Mouse (Mus musculus) liver, adult 2 months (tissue): Measurements from ENCODE around the gene Frem2. TPM values are rescaled to one million over a fixed set of nuclear protein-coding genes. Genes with fewer than 3 reads are reported as not detected.

Experiments used
- DNase-seq: peaks from one replicate; pipeline ENCODE4 v3.0.0-alpha.2; 2011; ENCODE audit warnings: low read depth, low spot score; ENCODE audit errors: extremely low read depth
- H3K27ac ChIP-seq: fragments of 200-500 bp; replicated peaks from 2 replicates; pipeline ENCODE4 v1.5.1; 2012; ENCODE audit warnings: low read depth, mild to moderate bottlenecking, control low read depth, inconsistent platforms, low read length; ENCODE audit not compliant: insufficient read depth
- H3K27me3 ChIP-seq: fragments of 200-500 bp; 2 replicates; pipeline ENCODE4 v1.6.1; 2012; ENCODE audit warnings: mild to moderate bottlenecking, moderate library complexity, low read length, inconsistent platforms; ENCODE audit not compliant: control insufficient read depth, insufficient read depth
- H3K36me3 ChIP-seq: fragments of 200-500 bp; 2 replicates; pipeline ENCODE4 v1.6.1; 2012; ENCODE audit warnings: low read length, inconsistent platforms; ENCODE audit not compliant: control insufficient read depth, insufficient read depth
- H3K4me1 ChIP-seq: fragments of 200-500 bp; 2 replicates; pipeline ENCODE4 v1.6.1; 2011; ENCODE audit warnings: low read length; ENCODE audit not compliant: control insufficient read depth, insufficient read depth
- H3K4me3 ChIP-seq: fragments of 200-500 bp; 2 replicates; pipeline ENCODE4 v1.5.1; 2011; ENCODE audit warnings: low read depth, mild to moderate bottlenecking, control low read depth, low read length, moderate library complexity; ENCODE audit not compliant: insufficient read depth
- H3K79me2 ChIP-seq: fragments of 200-500 bp; 2 replicates; pipeline ENCODE4 v1.6.1; 2012; ENCODE audit warnings: inconsistent platforms, mild to moderate bottlenecking, low read length, moderate library complexity; ENCODE audit not compliant: control insufficient read depth, insufficient read depth
- H3K9ac ChIP-seq: fragments of 200-500 bp; 2 replicates; pipeline ENCODE4 v1.6.1; 2012; ENCODE audit warnings: low read depth, mild to moderate bottlenecking, control low read depth, inconsistent platforms, low read length
- CTCF ChIP-seq: fragments of 200-500 bp; IDR thresholded peaks from 2 replicates; pipeline ENCODE4 v1.5.1; 2011; ENCODE audit warnings: low read depth, low read length, control low read depth
- POLR2A ChIP-seq: fragments of 200-500 bp; IDR thresholded peaks from 2 replicates; pipeline ENCODE4 v1.6.1; 2011; ENCODE audit warnings: low read length, control low read depth; ENCODE audit not compliant: insufficient read depth; ENCODE audit errors: extremely low read depth
- WGBS: fragments of 180-500 bp; shearing (Covaris S2); methylation state at CpG from one replicate; pipeline ENCODE4 v1.1.7; 2018; 5-methylcytosine and 5-hydroxymethylcytosine counted together
- polyA plus RNA-seq: library from polyadenylated mRNA; depleted of rRNA; stranded (reverse); fragments of >200 nt; gene quantifications from 2 replicates; pipeline ENCODE4 v1.2.3, GENCODE M21; 2012
- total RNA-seq: library from RNA; depleted of rRNA; stranded (reverse); fragments of >200 nt; gene quantifications from 2 replicates; pipeline ENCODE4 v1.2.3, GENCODE M21; 2014

Gene Frem2
- total and polyA plus RNA-seq, 2 experiments: 0.02 to 0.09 TPM

GRCm38 (mm10) chr3:53559056-53559455 is 98.1 kb downstream of the Frem2 start:
- DNase-seq: no peak
- no peak for TF ChIP-seq POLR2A
- TF ChIP-seq CTCF: no peak
- no peak overlapping the region for H3K4me3 ChIP-seq
- H3K36me3 ChIP-seq: no peaks in the 10 kb centered on the region
- H3K9ac ChIP-seq: no peak overlapping the region
- 40% methylated on average over 6 of the region's 6 CpGs for WGBS
- no peaks in the 10 kb centered on the region for H3K4me1 ChIP-seq
- H3K79me2 ChIP-seq: no peaks in the 10 kb centered on the region
- no peaks in the 10 kb centered on the region for H3K27me3 ChIP-seq
- H3K27ac ChIP-seq: no peak overlapping the region

GRCm38 (mm10) chr3:53558230-53558629 is 98.9 kb downstream of the Frem2 start:
- WGBS: 76% methylated on average over 9 of the region's 9 CpGs
- TF ChIP-seq POLR2A (no peak), CTCF (no peak)
- H3K27me3 ChIP-seq: no peaks in the 10 kb centered on the region
- no peak for DNase-seq
- H3K79me2 ChIP-seq: no peaks in the 10 kb centered on the region
- no peak overlapping the region for H3K9ac ChIP-seq
- no peak overlapping the region for H3K4me3 ChIP-seq
- no peak overlapping the region for H3K27ac ChIP-seq
- H3K4me1 ChIP-seq: no peaks in the 10 kb centered on the region
- H3K36me3 ChIP-seq: no peaks in the 10 kb centered on the region

- TF ChIP-seq POLR2A (no peak), CTCF (no peak)
- Histone ChIP-seq H3K4me1 (no peaks in the 10 kb centered on the region), H3K79me2 (no peaks in the 10 kb centered on the region), H3K36me3 (no peaks in the 10 kb centered on the region), H3K4me3 (no peak overlapping the region), H3K27me3 (no peaks in the 10 kb centered on the region), H3K27ac (no peak overlapping the region), H3K9ac (no peak overlapping the region)
- 80% methylated on average over 16 of the region's 16 CpGs for WGBS
- no peak for DNase-seq
Measured at GRCm38 (mm10) chr3:53557388-53558214, 99.6 kb downstream of the Frem2 start.

GRCm38 (mm10) chr3:53555031-53555952 is 101.9 kb downstream of the Frem2 start:
- H3K9ac ChIP-seq: no peak overlapping the region
- no peaks in the 10 kb centered on the region for H3K4me1 ChIP-seq
- DNase-seq: no peak
- H3K4me3 ChIP-seq: no peak overlapping the region
- H3K79me2 ChIP-seq: no peaks in the 10 kb centered on the region
- H3K27ac ChIP-seq: no peak overlapping the region
- TF ChIP-seq POLR2A (no peak), CTCF (no peak)
- WGBS: 73% methylated on average over 10 of the region's 10 CpGs
- no peaks in the 10 kb centered on the region for H3K36me3 ChIP-seq
- H3K27me3 ChIP-seq: no peaks in the 10 kb centered on the region

GRCm38 (mm10) chr3:53552691-53553090 is 104.5 kb downstream of the Frem2 start:
- TF ChIP-seq POLR2A (no peak), CTCF (no peak)
- 62% methylated on average over 7 of the region's 7 CpGs for WGBS

More at GRCm38 (mm10) chr3:53552691-53553090, 104.5 kb downstream of the Frem2 start:
- no peak overlapping the region for H3K4me3 ChIP-seq
- no peaks in the 10 kb centered on the region for H3K27me3 ChIP-seq
- no peak overlapping the region for H3K9ac ChIP-seq
- no peak for DNase-seq
- no peaks in the 10 kb centered on the region for H3K4me1 ChIP-seq
- H3K27ac ChIP-seq: no peak overlapping the region
- no peaks in the 10 kb centered on the region for H3K79me2 ChIP-seq
- H3K36me3 ChIP-seq: no peaks in the 10 kb centered on the region
